19 mouse cellular contexts compared by ENCODE assay signal in genomic region chr7:122379292-122379691, GRCm38 (mm10).
"Had no signal": no experiment of that assay in that cellular context is flagged by ENCODE, and none has a peak within 500 bp of the region (broad histone marks: within the 10 kb centered on the region; RNA-seq: fewer than 3 reads in every experiment).

No protein-coding gene starts in this region.

- H3K9me3 ChIP-seq: intestine, embryonic 15.5 days; kidney, embryonic 15.5 days; limb, embryonic 12.5 days; limb, embryonic 15.5 days; neural tube, embryonic 12.5 days; neural tube, embryonic 15.5 days had no signal

- H3K27me3 ChIP-seq: intestine, embryonic 15.5 days; kidney, embryonic 15.5 days; limb, embryonic 15.5 days; neural tube, embryonic 12.5 days; neural tube, embryonic 15.5 days had no signal

- H3K4me1 ChIP-seq: neural tube, embryonic 12.5 days had no signal

- ATAC-seq: intestine, embryonic 15.5 days; liver, postnatal 0 days had no signal

- H3K4me2 ChIP-seq: intestine, embryonic 15.5 days; kidney, embryonic 15.5 days; limb, embryonic 12.5 days; limb, embryonic 15.5 days; liver, embryonic 11.5 days; lung, embryonic 14.5 days; neural tube, embryonic 12.5 days; neural tube, embryonic 15.5 days had no signal

- H3K27ac ChIP-seq: intestine, embryonic 15.5 days; kidney, embryonic 15.5 days; limb, embryonic 12.5 days; limb, embryonic 15.5 days; liver, embryonic 14.5 days; macrophage; neural tube, embryonic 12.5 days; stomach, postnatal 0 days had no signal

- H3K9ac ChIP-seq: intestine, embryonic 15.5 days; kidney, embryonic 15.5 days; limb, embryonic 12.5 days; limb, embryonic 15.5 days; liver, embryonic 14.5 days; liver, postnatal 0 days; lung, embryonic 14.5 days; neural tube, embryonic 12.5 days; neural tube, embryonic 15.5 days had no signal

- DNase-seq: kidney, adult 11 months; kidney, adult 8-10 months; kidney, postnatal 10 days; kidney, postnatal 36 days; left cerebral cortex, postnatal 4 days; liver, postnatal 0 days; lung, embryonic 14.5 days; thymus, adult 2 months; thymus, postnatal 25 days had no signal

- H3K36me3 ChIP-seq: intestine, embryonic 15.5 days; kidney, embryonic 15.5 days; limb, embryonic 12.5 days; limb, embryonic 15.5 days; neural tube, embryonic 12.5 days; neural tube, embryonic 15.5 days had no signal

- H3K4me3 ChIP-seq: intestine, embryonic 15.5 days; kidney, embryonic 15.5 days; limb, embryonic 12.5 days; limb, embryonic 15.5 days; neural tube, embryonic 12.5 days; neural tube, embryonic 15.5 days had no signal
